Mouse (Mus musculus) left cerebral cortex, adult 8-10 months (tissue): ENCODE data around the gene Alkbh6. TPM values are rescaled to one million over a fixed set of nuclear protein-coding genes. Genes with fewer than 3 reads are reported as not detected.

Experiments
- DNase-seq, 2 experiments: peaks; one replicate each; pipeline ENCODE4 v3.0.0; 2022; ENCODE audit warnings: low spot score in 2 of 2
- total RNA-seq, 4 experiments: library from RNA; stranded (reverse); gene quantifications; 2 replicates each; pipeline ENCODE4 v1.2.4; 2022

Alkbh6 gene
- total RNA-seq, 4 experiments from 2014 or later = 60.6 to 74.5 (median 62.8) TPM

GRCm38 (mm10) chr7:30327140-30327539, 18.6 kb downstream of the Alkbh6 start:
- DNase-seq = no peak

DNA sequence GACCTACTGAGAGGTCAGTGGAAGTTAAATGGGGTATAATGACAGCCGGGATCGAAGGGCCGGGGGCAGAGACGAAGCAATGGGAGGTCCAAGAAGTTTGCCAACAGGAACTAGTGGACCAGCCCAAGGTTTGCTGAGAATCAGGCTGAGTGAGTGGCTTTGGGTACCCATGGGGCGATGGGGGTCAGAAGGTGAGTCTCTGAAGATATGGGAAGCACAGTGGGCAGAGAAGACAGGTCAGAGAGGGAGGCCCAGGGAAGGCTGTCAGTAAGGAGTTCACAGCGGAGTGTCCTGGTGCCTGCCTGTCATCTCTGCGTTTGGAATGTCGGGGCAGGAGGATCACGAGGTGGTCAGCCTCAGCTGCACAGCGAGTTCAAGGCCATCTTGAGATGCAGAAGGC, 19.9 kb downstream of the Alkbh6 start:
- no peak for DNase-seq

DNA sequence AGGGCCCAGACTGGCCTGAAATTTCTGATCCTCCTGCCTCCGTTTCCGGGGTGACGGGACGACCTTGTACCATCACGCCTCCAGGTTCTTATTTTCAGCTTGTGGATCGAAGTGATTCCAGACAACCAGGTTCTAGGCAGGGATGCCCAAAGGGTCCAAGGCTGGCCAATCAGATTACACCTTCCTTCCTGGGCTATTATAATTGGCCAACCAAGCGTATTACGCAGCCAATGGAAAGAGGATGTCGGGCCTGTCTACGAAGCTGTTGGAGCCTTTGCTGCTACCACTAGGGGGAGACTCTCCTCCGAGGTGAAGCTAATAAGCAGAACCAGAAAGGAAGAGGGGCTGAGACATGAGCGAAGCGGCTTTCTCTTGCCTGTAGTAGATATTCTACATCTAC, 23.4 kb downstream of the Alkbh6 start:
- peak; percentile 63 to 94 for DNase-seq

DNA sequence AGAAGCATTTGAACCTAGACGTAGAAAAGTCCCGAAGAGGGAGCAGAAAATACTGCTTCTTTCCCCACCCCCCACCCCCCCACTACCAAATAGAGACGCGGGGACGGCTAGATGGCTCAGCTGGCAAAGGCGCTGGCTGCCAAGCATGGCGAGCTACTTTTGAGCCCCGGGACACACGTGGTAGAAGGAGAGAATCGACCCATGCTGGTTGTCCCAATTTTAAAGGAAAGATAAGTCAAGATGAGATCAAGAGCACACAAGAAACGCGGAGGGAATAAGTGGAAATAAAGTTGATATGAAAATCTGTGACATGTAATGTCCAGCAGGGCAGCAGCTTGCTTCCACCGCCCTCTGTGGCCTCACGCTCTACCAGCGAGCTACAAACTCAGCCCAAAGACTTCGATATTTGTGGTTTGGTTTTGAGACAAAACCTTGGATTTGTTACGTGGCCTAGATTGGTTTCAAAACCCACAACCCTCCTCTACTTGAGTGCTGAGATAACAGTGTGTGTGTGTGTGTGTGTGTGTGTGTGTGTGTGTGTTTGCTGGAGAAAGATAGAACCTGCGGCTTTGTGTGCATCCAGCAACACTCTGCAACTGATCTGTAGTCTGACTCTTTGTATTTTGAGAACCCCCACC, 24.2 kb downstream of the Alkbh6 start:
- DNase-seq = no peak

- peak in 1 of 2 experiments; percentile 86 for DNase-seq
These were observed 24.9 kb downstream of the Alkbh6 start for GRCm38 (mm10) chr7:30333436-30333835.

DNA sequence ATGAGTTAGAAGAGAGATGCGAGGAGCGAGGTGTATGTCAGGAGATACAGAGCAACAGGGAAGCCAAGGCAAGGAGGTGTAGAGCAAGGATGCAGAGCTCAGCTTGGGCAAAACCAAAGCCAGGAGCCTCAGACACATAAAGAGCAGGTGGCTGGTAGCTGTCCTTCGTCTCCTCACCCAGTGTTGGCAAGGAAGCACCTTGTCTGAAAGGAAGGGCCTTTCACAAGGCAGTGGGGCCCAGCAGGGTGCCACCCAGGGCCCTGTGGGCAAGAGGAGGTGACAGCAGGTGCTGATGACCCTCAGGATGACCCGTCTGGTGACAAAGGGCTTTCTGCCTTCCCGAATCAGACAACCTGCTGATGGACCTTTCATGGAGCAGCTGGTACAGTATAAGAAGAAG, 26.0 kb downstream of the Alkbh6 start:
- no peak for DNase-seq

DNA sequence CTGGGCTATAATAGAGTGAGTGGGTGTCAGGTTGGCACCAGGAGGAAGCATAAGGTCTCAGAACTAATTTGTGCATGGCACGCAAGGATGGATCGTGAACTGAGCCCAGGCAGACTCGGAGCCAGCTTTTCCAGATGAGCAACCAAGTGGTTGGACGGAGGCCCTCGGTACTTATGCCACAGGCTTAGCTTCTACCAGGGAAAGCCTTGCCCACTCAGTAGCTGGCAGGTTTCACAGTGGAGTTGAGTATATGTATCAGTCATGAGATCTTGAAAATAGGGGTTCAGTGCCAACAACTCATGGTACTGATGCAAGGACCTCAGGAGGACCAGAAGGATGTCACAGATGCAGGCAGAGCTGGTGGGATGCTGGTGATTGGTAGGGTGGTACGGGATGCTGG, 27.2 kb downstream of the Alkbh6 start:
- peak in 1 of 2 experiments; percentile 50 for DNase-seq

GRCm38 (mm10) chr7:30336384-30336783, 27.9 kb downstream of the Alkbh6 start:
- DNase-seq = peak; percentile 78 to 83

- DNase-seq = no peak
These were observed 31.1 kb downstream of the Alkbh6 start for GRCm38 (mm10) chr7:30339432-30340109.

- DNase-seq = no peak
These were observed 38.3 kb downstream of the Alkbh6 start for GRCm38 (mm10) chr7:30346635-30347379.

DNA sequence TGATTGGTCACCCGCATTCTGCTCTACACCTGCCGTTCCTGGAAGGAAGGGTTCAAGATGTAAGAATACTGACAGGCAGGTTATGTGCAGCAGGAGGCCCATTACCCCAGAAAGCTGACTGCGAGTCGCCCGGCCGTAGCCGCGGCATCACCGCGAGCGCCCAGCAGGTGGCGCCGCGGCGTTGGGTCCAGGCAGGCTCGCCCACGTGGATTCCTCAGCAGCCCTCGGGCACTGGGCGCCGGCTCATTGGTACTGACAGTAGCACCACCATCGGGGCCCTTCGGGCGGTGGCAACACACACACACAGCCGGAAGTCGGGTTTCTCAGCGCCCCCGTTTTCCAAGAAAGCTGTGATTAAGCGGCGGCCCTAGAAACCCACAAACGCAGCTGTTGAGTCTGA, 39.3 kb downstream of the Alkbh6 start:
- DNase-seq = peak; percentile 64 to 90

DNA sequence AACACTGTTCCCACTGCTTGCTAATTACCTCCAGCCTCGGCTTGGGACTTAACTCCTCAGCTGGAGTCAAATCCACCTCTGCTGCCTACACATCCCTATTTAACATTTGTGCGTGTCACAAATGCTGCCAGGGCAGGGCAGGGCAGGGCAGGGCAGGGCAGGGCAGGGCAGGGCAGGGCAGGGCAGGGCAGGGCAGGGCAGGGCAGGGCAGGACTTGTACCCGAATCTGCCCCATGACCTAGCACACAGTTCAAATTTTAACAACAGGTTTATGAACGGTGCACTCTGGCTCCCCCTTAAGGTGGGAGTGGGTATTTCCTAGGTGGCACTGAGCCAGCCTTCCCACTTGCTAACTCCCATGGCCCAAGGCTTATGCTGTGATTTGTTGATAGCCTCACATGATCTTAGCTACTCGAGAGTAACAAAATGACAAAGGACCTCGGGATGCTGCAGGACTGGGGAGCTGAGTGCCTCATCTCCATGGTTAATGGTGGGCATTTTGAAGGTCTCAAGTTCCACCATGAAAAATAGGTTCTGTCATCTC, 44.8 kb downstream of the Alkbh6 start:
- peak in 1 of 2 experiments; percentile 61 for DNase-seq

DNA sequence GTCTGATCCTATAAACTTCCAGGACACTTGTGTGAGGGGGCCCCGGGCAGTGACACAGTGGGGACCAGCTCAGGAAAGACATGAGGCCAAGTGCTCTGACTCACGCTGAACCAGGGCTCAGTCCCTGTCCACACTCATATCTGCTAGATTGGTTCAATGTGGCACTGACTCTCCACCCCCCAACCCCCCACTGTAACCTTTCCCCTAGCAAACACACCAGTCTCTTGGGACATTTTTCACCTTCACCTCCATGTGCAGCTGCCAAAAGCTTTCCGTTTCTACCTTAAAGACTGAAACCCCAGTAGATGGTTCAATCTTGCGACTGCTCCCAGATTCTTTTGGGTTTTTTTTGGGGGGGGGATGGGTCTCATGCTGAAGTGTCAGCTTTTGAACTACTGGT, 45.5 kb downstream of the Alkbh6 start:
- DNase-seq = no peak

GRCm38 (mm10) chr7:30358378-30359186, 50.1 kb downstream of the Alkbh6 start:
- DNase-seq = no peak

DNA sequence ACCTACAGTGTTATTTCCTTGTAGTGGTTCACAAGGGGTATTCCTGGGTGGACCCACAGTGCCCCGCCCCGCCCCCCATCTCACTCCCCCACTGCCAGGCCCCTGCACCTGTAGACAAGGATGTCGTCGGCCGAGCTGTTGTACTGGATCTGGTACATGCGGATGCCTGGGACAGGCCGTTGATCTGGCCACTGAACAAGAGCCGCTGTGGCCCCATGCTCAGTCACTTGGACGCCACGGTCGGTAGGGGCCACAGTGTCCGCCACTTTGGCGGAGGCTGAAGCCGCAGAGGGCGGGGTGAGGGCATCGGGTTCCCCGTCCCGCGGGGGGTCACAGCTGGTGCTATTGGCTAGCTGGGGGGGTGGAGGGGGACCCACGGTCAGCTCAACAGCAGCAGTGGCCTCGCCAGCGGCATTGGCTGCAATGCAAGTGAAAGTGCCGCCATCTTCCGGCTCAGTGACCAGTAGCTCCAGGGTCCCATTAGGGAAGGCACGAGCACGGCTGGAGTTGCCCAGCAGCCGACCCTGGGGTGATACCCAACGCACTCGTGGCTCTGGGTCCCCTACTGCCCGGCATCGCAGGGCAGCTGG, 50.9 kb downstream of the Alkbh6 start:
- DNase-seq = no peak

GRCm38 (mm10) chr7:30360028-30360427, 51.5 kb downstream of the Alkbh6 start:
- no peak for DNase-seq

- DNase-seq = peak in 1 of 2 experiments; percentile 65
These were observed 54.3 kb downstream of the Alkbh6 start, which contains the start of gene Lrfn3 for GRCm38 (mm10) chr7:30362652-30363343. TSS of gene Lrfn3 (minus strand) at chr7:30362772.

DNA sequence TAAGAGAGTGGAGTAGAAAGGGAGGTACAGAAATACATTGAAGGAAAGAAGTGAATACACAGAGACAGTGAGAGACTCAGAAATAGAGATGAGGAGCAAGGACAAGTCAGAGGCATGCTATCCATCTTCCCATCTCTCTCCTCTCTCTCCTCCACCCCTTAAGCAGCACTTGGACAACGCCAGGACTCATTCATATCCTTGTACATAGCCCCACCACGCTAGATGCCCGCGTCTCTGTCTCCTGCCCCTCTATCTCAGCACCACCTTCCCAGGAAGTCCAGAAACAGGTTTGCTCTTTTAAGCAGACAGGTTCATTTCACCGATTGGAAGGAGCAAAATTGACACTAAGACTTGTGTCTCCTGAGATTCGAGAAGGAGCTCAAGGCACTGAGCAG, 54.8 kb downstream of the Alkbh6 start:
- DNase-seq = no peak
